Mouse (Mus musculus) limb, embryonic 14.5 days (tissue): ENCODE measurements around the gene Kif26b. TPM values are rescaled to one million over a fixed set of nuclear protein-coding genes. Genes with fewer than 3 reads are reported as not detected.

Experiments
- ATAC-seq: fragments of 200-750 bp; cut with Nextera tagmentation; 2 replicates; pipeline ENCODE4 v1.8.0; 2017; ENCODE audit warnings: low read depth, moderate number of reproducible peaks, moderate TSS enrichment; ENCODE audit not compliant: low FRiP score
- DNase-seq: peaks from one replicate; pipeline ENCODE4 v3.0.0-alpha.2; 2015; ENCODE audit warnings: low spot score
- H3K27ac ChIP-seq: fragments of 300-500 bp; sonication (generic); replicated peaks from 2 replicates; pipeline ENCODE4 v1.5.1; 2014; ENCODE audit warnings: low read depth, mild to moderate bottlenecking, low read length, moderate library complexity, mixed read lengths
- H3K27me3 ChIP-seq: fragments of 300-500 bp; sonication (generic); 2 replicates; pipeline ENCODE4 v1.6.1; 2014; ENCODE audit warnings: low read length, mixed read lengths; ENCODE audit not compliant: control insufficient read depth, insufficient read depth
- H3K36me3 ChIP-seq: fragments of 300-500 bp; sonication (generic); 2 replicates; pipeline ENCODE4 v1.6.1; 2014; ENCODE audit warnings: mild to moderate bottlenecking, low read length, moderate library complexity, mixed read lengths; ENCODE audit not compliant: control insufficient read depth, insufficient read depth
- H3K4me1 ChIP-seq: fragments of 300-500 bp; sonication (generic); 2 replicates; pipeline ENCODE4 v1.6.1; 2014; ENCODE audit warnings: antibody characterized with exemption, low read length, mixed read lengths; ENCODE audit not compliant: control insufficient read depth, insufficient read depth
- H3K4me2 ChIP-seq: fragments of 300-500 bp; sonication (generic); replicated peaks from 2 replicates; pipeline ENCODE4 v1.6.1; 2014; ENCODE audit warnings: low read depth, mild to moderate bottlenecking, low read length, moderate library complexity; ENCODE audit not compliant: severe bottlenecking
- H3K4me3 ChIP-seq: fragments of 300-500 bp; sonication (generic); replicated peaks from 2 replicates; pipeline ENCODE4 v1.5.1; 2014; ENCODE audit warnings: low read length
- H3K9ac ChIP-seq: fragments of 300-500 bp; sonication (generic); 2 replicates; pipeline ENCODE4 v1.6.1; 2014; ENCODE audit warnings: mild to moderate bottlenecking, low read depth, low read length, moderate library complexity; ENCODE audit not compliant: severe bottlenecking
- H3K9me3 ChIP-seq: fragments of 300-500 bp; sonication (generic); 2 replicates; pipeline ENCODE4 v1.6.1; 2016; ENCODE audit warnings: low read length; ENCODE audit not compliant: control insufficient read depth
- POLR2A ChIP-seq: fragments of 200-500 bp; IDR thresholded peaks from 2 replicates; pipeline ENCODE4 v1.8.0; 2012; ENCODE audit warnings: inconsistent platforms, mild to moderate bottlenecking, moderate library complexity, borderline replicate concordance; ENCODE audit not compliant: insufficient read depth, insufficient read length; ENCODE audit errors: extremely low read depth
- WGBS: fragments of 180-500 bp; shearing (Covaris S2); extraction: QIAGEN DNeasy Blood & Tissue Kit; methylation state at CpG from one replicate; pipeline ENCODE4 v1.1.7; 2014; 5-methylcytosine and 5-hydroxymethylcytosine counted together
- polyA plus RNA-seq, 2 experiments: library from polyadenylated mRNA; depleted of rRNA in 1 of 2; stranded (reverse) in 1 of 2; unstranded in 1 of 2; fragments of >200 nt; fragmentation: Nextera tagmentation in 1 of 2; extraction: Ambion mirVana in 1 of 2; gene quantifications; 2 replicates each; pipeline versions ENCODE4 v1.2.1 to v1.2.3; 2012 to 2014

Gene Kif26b
- polyA plus RNA-seq, 2 experiments, result 8.7 to 8.8 TPM

DNA sequence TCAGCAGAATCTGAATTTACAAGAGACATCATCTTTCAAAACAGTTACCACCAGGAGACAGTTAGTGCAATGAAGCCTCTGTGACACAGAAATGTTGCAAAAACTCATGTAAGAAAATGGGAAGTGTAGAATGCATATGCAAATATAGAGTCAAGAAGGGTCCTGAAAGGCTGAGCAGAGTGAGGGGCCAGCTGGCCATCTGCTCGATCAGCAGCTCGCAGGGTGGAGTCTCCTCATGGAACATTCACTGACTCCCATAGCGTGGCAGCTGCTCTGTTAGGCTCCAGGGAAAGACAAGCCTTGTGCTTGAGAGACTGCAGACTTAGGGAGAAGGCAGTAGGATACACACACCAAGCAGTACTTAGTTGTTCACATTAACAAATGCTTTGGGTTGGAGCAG, 39.8 kb upstream of the Kif26b start:
- Histone ChIP-seq H3K27me3 (no peaks in the 10 kb centered on the region), H3K4me2 (no peak overlapping the region), H3K4me1 (0 out of 2 replicates have a peak, but pooled peaks cover 3% of the 10 kb centered on the region), H3K27ac (no peak overlapping the region), H3K4me3 (no peak overlapping the region), H3K9me3 (no peaks in the 10 kb centered on the region), H3K36me3 (no peaks in the 10 kb centered on the region), H3K9ac (no peak overlapping the region)
- no peak for TF ChIP-seq POLR2A
- DNase-seq (no peak), ATAC-seq (no peak)
- 19% methylated on average over 3 of the region's 3 CpGs for WGBS

DNA sequence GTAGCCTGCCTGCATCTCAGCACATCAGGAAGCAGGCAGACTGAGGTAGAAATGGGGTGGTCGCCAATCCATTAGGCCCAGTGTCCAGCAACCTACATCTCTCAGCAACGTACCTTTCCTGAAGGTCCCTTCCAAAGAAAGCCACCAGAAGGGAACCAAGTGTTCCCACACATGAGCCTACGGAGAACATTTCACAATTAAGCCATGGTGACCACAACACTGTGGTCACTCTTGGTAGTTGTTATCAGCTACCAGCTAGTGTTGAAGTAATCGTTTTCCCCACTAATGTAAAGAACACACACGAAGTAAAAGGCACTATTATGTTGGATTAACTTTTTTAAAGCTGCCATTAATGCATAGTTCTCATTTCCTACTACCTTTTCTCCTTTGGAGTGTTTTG, 37.2 kb upstream of the Kif26b start:
- Histone ChIP-seq H3K9me3 (no peaks in the 10 kb centered on the region), H3K27me3 (no peaks in the 10 kb centered on the region), H3K9ac (no peak overlapping the region), H3K27ac (no peak overlapping the region), H3K36me3 (no peaks in the 10 kb centered on the region), H3K4me2 (no peak overlapping the region), H3K4me1 (0 out of 2 replicates have a peak, but pooled peaks cover 3% of the 10 kb centered on the region), H3K4me3 (no peak overlapping the region)
- WGBS, result 84% methylated on average over 5 of the region's 5 CpGs
- no peak for TF ChIP-seq POLR2A
- no peak for DNase-seq
- ATAC-seq, result no peak

- H3K9ac ChIP-seq, result no peak overlapping the region
- ATAC-seq (no peak), DNase-seq (no peak)
- H3K9me3 ChIP-seq, result no peaks in the 10 kb centered on the region
- no peaks in the 10 kb centered on the region for H3K36me3 ChIP-seq
- H3K4me1 ChIP-seq, result 0 out of 2 replicates have a peak, but pooled peaks cover 3% of the 10 kb centered on the region
- no peaks in the 10 kb centered on the region for H3K27me3 ChIP-seq
- no peak overlapping the region for H3K4me3 ChIP-seq
- no peak for TF ChIP-seq POLR2A
- WGBS, result 80% methylated on average over 2 of the region's 2 CpGs
- no peak overlapping the region for H3K4me2 ChIP-seq
- H3K27ac ChIP-seq, result no peak overlapping the region
Observed at GRCm38 (mm10) chr1:178492493-178492892, 36.4 kb upstream of the Kif26b start.

DNA sequence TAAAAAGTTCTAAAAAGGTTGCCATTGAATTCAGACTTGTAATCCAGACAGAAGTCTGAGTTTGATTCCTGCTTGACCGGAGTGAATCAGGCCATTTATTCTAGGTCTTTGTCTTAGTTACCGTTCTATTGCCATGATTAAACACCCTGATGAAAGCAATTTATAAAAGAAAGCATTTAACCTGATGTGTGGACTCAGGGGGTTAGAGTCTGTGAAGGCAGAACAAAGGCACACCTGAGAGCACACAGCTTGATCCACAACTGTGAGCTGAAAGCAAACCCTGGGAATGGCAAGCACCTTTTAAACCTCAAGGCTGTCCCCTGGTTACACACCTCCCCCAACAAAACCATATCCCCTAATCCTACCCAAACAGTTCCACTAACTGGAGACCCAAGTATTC, 32.7 kb upstream of the Kif26b start:
- H3K27me3 ChIP-seq, result no peaks in the 10 kb centered on the region
- no peak overlapping the region for H3K4me3 ChIP-seq
- H3K4me1 ChIP-seq, result no peaks in the 10 kb centered on the region
- DNase-seq, result no peak
- no peak for TF ChIP-seq POLR2A
- H3K27ac ChIP-seq, result no peak overlapping the region
- no peaks in the 10 kb centered on the region for H3K9me3 ChIP-seq
- ATAC-seq, result no peak
- H3K4me2 ChIP-seq, result no peak overlapping the region
- WGBS, result 81% methylated on average over 2 of the region's 2 CpGs
- no peaks in the 10 kb centered on the region for H3K36me3 ChIP-seq
- H3K9ac ChIP-seq, result no peak overlapping the region

DNA sequence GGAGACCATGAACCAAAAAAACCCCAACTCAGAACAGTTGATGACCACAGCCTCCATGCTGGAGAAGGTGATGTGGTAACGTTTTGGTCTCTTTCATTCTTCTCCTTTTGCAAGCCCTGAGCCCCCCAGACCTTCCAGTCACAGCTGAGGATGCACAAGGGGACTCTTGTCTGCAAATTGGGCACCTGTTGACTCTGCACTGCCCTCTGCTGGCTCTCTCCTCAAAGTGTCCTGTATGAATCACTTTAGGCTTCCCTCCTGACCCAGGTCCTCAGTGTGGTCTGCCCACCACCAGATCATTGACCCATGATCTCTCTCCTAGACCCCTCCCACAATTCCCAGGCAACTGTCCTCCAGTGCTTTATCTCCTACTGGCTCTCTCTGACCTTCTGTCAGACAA, 32.1 kb upstream of the Kif26b start:
- Histone ChIP-seq H3K4me3 (no peak overlapping the region), H3K36me3 (no peaks in the 10 kb centered on the region), H3K9me3 (no peaks in the 10 kb centered on the region), H3K27me3 (no peaks in the 10 kb centered on the region), H3K9ac (no peak overlapping the region), H3K4me1 (no peaks in the 10 kb centered on the region), H3K27ac (no peak overlapping the region), H3K4me2 (no peak overlapping the region)
- 38% methylated on average over 1 of the region's 1 CpGs for WGBS
- DNase-seq (peak; percentile 4), ATAC-seq (no peak)
- no peak for TF ChIP-seq POLR2A

DNA sequence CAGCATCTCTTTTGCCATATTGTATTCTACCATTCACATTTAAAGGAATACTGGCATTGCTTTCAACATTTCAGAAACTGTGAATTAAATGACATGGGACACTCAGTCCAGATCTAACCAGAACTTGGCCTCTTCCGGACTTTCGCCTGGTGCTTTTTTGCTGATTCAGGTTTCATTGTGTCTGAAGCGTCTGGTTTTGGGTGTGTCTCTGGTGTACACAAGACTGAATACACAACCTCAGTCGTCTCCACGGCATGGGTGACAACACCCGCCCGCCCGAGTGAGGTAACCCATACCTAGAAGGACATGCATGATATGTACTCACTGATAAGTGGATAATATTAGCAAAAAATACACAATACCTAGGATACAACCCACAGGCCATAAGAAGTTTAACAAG, 22.0 kb upstream of the Kif26b start:
- H3K9ac ChIP-seq, result no peak overlapping the region
- no peaks in the 10 kb centered on the region for H3K4me1 ChIP-seq
- DNase-seq (no peak), ATAC-seq (no peak)
- WGBS, result 90% methylated on average over 8 of the region's 8 CpGs
- H3K9me3 ChIP-seq, result no peaks in the 10 kb centered on the region
- no peaks in the 10 kb centered on the region for H3K36me3 ChIP-seq
- no peak overlapping the region for H3K4me3 ChIP-seq
- no peak overlapping the region for H3K27ac ChIP-seq
- no peak for TF ChIP-seq POLR2A
- no peak overlapping the region for H3K4me2 ChIP-seq
- no peaks in the 10 kb centered on the region for H3K27me3 ChIP-seq
